ENCODE assay signal across 27 mouse cellular contexts in the genomic region with DNA sequence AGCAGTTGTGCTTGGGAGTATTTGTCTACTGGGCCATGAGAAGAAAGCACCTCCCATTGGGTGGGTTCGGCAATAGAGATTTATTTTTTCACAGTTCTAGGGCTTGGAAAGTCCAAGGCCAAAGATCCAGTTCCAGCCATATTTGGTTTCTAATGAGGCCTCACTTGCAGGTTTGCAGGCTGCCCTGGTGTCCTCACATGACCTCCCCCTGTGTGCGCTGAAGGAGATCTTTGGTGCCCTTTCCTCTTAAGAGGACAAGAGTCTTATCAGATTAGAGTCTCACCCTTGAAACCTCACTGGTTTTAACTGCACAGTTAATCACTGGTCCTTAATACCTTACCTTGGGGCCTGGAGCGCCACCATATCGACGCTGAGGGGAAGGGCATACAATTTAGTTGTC. TPM values are rescaled to one million over a fixed set of nuclear protein-coding genes. Genes with fewer than 3 reads are reported as not detected.
DNase-seq lines count a peak whose midpoint lies in the region.
"Had no signal": no experiment of that assay in that cellular context is flagged by ENCODE, and none has a peak within 500 bp of the region (broad histone marks: within the 10 kb centered on the region; RNA-seq: fewer than 3 reads in every experiment).

No protein-coding gene starts in this region.

- intact Hi-C loops in left cerebral cortex, postnatal 36 days (cut with DNase I) = no loop called here

- peak; percentile 39 for DNase-seq in adrenal gland, adult 2 months
- DNase-seq in adrenal gland, postnatal 4 days (ENCODE audit: low spot score in 2 of 2) = no peak
- DNase-seq in NIH3T3 (ENCODE audit: low read depth) = peak; percentile 11
- DNase-seq in kidney, adult 9 months = peak; percentile 61
- peak; percentile 59 to 60 for DNase-seq in kidney, postnatal 36 days
- no peak for DNase-seq in left cerebral cortex, postnatal 36 days (ENCODE audit: low spot score in 2 of 2)
- DNase-seq in layer of hippocampus, postnatal 10 days (ENCODE audit: low spot score in 2 of 2) = no peak
- DNase-seq in frontal cortex, postnatal 36 days (ENCODE audit: low spot score in 2 of 2) = no peak
- DNase-seq: cerebellum, adult 18-20 months; cerebellum, postnatal 25 days; heart, postnatal 14 days; lung, adult 2 months had no signal

RNA-seq across cellular contexts. Expression of a gene that starts 40.9 kb away (rescaled TPM):
- total RNA-seq in adrenal gland, adult 2 months (2021) = not detected
- polyA plus RNA-seq in adrenal gland, adult 2 months (2012; rRNA removed) = not detected in 2 replicates
- not detected for total RNA-seq in adrenal gland, postnatal 4 days (2021)
- not detected for total RNA-seq in left cerebral cortex, postnatal 36 days (2021)
- not detected for total RNA-seq in layer of hippocampus, postnatal 10 days (2021)
- total RNA-seq: ES-E14; gastrocnemius, adult 18-20 months; heart, postnatal 14 days; layer of hippocampus, adult 8-10 months; left cerebral cortex, adult 2 months had no signal
- polyA plus RNA-seq: CD4-positive, CD25-positive, alpha-beta regulatory T cell, adult 4 months; embryonic facial prominence, embryonic 15.5 days; forebrain, embryonic 16.5 days; heart, embryonic 11.5 days; hindbrain, embryonic 12.5 days; inflammation-experienced regulatory T-cells, adult 6 months; limb, embryonic 12.5 days; liver, embryonic 12.5 days; lung, adult 2 months; macrophage; midbrain, embryonic 13.5 days; neural tube, embryonic 12.5 days had no signal

Comparison
In these comparisons a context has a peak if more than half of its experiments do, and no peak if none do; other contexts are left out.
1. DNase-seq: peak in adrenal gland, adult 2 months (single experiment), NIH3T3 (single experiment), kidney, adult 9 months (single experiment) and kidney, postnatal 36 days (2 of 2); none in adrenal gland, postnatal 4 days (0 of 2), left cerebral cortex, postnatal 36 days (0 of 2), layer of hippocampus, postnatal 10 days (0 of 2) and frontal cortex, postnatal 36 days (0 of 2).